Mouse (Mus musculus): ENCODE measurements at regions not wholly inside any gene's neighbourhood (a gene's known extent, or its start where the extent isn't known, plus 50 kb on each side); places are given as distances from the start of the nearest gene placed in this dataset.

DNA sequence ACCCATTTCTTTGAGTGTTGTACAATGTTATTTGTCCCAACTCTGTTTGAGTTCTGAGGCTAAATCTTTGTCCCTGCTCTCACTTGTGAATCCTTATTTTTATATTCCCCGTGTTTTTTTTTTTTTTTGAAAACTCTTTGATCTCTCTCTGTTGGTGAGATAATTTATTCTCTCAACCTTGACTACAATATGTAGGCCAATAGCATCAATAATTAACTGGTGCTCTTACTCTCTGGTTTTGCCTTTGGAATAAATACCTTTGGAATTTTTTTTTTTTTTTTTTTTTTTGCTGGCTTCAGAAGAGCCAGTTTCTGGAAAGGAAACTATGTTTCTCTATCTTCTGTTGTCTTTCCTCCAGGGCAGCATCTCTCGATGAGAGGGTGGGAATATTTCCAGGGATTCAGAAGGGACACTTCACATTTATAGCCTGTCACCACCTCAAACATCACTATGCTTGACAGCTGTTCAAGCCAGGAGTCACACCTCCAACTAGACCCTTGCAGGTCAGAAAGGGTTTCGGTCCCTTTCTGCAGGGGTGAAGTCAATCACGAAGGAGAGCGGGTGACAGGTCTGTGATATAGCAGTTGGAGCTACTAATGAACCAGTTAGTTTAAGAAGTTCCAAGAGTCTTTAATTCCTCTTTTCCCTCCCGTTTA is 330.9 kb upstream of the Fam241a start:
- in situ Hi-C loops (cut with MboI, MseI): no loop called here

DNA sequence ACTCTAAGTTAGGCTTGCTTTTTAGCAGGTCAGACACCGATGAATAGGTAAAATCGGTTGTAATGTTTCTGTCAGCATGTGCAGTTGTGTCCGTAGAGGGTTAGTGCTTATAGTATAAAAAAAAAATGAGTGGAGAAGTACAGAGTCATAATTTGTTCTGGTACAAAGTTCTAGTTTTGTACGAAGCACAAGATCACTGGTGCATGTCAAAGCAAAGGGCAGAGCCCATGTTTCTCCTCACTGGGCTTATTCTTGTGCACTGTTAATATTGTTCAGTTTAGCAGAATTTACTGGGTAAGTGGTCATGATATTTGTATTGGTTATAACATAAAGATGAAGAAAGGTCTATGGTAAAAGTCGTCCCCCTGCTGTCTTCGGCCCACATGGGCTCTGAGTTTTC is 330.4 kb upstream of the Fam241a start:
- in situ Hi-C loops (cut with MboI, MseI): no loop called here

DNA sequence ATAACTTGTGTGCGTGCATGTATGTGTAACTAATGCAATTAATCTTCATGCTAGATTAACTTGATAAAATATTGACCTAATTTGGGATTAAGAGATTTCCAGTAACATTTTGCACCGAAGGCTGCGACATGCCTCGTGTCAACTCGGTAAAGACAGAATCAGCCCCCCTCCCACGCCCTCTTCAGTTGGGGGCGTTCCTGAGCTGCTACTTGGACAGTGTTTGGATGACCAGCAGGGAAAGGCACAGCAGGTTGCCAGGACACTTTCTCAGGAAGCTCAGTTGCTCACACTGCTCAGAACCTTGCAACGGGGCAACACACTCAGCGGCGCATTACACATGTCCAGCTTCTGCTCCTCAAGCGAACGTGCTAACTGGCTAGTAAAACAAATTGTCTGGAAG is 326.2 kb upstream of the Fam241a start:
- in situ Hi-C loops (cut with MboI, MseI): no loop called here

DNA sequence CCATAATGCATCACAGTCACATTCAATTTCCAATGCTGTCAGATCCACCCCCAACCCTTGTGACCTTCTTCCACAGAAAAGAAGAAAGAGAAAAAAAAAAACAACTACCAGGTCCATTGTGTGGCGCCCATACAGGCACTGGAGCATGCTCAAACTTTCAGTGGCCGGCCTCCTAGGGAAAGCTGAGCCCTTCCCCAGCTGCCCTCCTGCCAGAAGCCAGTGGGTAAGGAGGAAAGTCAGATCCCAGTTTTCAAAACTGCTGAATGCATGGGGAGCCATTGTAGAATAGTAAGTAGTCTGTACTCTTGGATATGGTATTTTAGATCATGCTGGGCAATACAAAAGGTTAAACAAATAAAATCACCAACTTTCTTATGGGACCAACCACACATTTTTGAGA is 325.5 kb upstream of the Fam241a start:
- in situ Hi-C loops (cut with MboI, MseI): no loop called here

DNA sequence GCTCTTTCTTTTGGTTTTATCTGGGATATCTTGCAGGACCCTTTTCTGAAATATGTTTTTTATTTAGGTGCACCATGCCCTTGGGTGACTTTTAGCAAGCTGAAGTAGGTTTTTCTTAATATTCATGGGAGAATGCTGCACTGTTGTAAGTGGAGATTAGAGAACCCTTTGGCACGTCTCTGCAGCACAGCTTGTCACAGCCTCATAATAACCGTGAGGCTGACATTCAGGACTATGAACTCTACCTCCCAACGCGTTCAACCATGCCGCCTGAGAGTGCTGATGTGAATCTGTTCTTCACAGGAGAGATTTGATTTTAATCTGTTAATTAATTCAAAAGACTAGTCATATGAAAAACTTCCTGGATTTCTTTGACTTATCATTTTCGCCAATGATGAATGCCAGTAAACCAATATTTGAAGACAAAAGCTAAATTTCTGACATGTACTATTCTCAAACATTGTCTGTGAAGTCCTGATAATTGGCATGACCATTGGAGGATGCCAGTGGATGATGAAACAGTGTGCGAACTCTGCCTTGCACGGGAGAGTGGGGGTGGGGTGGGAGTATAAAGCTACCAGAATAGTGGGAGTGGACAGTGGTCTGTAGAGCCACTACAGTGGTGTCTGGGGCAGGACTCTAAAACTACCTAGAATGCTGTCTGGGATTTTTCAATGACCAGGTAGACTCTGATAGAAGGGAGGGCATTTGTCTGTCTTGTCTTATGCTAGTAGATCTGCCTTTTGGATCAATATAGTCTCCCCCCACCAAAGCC is 324.8 kb upstream of the Fam241a start:
- in situ Hi-C loops (cut with MboI, MseI): no loop called here

DNA sequence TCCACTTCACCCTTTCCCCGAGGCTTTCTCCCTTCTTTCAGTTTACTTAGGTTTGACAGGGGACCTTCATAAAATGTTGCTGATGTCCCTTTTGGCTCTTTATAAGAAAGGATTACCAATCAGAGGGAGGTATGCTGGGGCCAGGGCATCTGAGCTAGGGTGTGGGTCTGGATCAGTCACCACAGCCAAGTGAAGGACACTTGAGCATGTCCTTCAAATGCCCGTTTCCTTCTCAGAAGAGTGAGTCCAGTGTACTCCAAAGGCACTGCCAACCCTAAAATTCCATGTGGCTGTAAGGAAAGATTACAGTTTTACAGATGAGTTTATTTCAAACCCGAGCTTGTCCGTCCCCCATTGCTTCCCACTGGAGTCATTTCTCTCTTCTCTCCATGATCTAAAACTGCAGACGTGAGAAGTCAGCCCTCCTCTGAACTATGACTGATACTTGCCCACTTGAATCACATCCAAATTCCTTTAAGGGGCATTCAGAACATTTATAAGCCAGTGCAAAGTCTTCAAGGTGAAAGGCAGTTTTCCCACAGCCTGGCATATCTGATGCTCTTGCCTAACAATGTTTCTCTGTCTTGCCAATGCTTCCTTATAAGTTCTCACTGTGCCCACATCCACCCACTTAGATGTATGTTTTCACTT is 321.8 kb upstream of the Fam241a start:
- in situ Hi-C loops (cut with MboI, MseI): no loop called here

DNA sequence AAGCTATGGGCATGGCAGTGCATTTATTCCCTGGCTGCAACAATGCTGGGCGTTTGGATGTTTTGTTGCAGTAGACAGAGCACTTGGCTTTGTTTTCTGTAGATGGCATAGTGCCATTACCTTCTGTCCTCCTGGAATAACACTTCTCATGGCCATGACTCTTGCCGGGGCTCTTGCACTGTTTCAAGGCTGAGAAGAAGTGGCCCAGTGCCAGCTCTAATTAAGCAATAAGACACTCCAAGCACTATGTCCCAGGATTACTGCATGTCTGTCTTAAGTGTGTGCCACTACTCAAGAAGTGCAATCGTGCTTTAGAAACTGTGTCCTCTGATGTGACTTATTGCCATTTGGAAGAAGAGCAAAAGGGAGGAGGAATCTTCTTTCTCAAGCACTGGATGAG is 316.1 kb upstream of the Fam241a start:
- in situ Hi-C loops (cut with MboI, MseI): no loop called here

DNA sequence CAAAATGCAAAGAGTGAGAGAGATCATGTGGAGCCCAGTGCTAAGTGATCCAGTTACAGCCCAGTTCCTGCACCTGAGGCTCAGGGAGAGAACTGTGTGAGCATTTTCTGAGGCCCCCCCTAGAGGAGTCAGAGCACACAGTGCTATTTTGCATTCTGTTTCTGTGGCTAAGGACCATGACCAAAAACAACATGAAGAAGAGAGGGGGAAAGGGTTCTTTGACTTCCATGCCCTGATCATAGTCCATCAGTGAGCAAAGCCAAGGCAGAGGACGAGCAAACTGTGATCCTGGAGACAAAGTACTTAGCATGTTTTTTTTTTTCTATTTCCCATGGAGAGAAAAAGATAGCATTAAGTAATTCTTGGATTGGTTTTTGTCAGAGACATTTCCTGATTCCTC is 314.5 kb upstream of the Fam241a start:
- in situ Hi-C loops (cut with MboI, MseI): no loop called here

DNA sequence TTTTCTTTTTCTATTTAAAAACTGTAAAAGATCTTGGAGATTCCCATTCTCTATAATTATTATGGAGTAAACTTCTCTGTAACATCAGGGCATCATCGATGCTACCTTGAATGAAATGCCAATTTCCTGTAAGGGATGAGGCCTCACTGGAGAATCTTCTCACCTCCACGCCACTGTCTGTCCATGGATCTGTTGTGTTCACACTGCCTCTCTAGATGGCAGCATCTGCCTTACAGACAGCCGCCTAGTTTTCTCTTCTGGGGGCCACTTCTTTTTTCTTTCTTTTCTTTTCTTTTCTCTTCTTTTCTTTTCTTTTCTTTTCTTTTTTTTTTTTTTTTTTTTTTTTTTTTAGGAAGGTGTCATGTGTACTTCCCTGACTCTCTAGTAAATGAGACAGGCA is 310.8 kb upstream of the Fam241a start:
- in situ Hi-C loops (cut with MboI, MseI): no loop called here

DNA sequence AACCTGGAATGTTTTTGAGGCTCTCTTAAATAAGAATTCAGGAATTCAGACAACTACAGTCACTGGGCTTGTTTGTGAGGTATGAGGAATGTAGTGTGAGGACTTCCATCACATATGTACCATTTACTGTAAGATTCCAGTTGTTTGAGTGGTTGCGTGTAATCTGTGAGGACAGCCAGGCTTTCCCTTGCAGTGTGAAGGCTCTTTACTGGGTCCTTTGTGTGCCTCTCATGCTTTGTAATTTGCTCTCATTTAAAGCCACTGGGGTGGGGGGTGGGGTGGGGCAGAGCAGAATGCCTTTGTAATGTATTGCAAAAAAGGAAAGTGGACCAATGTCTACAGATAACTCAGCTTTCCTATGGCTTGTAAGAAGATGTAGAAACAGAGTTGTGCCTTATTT is 310.4 kb upstream of the Fam241a start:
- in situ Hi-C loops (cut with MboI, MseI): no loop called here

DNA sequence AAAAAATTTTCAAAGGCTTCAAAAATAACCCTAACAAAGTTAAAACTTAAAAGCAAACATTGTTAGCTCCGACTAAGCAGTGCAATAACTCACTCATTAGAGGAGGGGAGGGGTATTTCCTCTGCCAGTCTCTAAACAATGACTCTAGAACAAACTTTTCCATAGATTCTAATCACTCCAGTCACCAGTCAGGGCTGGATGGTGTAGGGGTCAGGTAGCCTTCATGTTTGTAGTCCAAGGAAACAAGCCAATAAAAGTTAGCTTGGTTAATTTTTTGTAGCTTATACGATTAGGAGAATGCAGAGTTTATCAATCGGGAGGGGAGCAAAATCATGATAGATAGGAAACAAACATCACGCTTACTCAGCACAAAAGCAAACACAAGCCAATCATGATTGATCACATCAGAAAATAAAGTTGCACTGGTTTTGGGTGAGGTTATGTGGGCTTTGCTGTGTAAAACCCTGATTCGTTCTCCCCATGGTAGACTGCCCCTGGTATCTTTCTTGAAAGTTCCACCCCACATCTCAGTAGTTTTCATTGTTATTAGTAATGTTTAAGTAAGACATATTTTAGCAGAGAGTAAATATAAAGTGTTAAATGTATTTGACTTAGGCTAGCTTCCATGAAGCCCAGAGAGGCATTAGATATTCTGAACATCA is 304.6 kb upstream of the Fam241a start:
- in situ Hi-C loops (cut with MboI, MseI): no loop called here

DNA sequence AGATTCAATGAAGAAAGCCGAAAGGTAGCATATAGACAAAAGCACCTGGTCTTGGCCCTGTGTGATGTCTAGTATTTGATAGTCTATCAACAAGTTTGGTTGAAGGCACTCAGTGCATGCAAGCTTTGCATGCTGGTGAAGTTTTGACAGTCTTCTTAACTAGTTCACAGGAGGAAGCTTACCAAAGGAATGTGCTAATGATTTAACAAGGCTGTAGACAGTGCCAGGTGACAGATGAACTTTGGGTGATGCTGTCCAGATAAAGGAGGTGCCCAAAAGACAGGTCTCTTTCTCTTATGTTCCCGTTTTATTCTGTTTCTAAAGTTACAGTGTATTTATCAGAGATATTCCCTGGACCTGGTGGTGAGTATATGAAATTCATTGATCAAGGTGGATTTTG is 303.3 kb upstream of the Fam241a start:
- in situ Hi-C loops (cut with MboI, MseI): no loop called here

DNA sequence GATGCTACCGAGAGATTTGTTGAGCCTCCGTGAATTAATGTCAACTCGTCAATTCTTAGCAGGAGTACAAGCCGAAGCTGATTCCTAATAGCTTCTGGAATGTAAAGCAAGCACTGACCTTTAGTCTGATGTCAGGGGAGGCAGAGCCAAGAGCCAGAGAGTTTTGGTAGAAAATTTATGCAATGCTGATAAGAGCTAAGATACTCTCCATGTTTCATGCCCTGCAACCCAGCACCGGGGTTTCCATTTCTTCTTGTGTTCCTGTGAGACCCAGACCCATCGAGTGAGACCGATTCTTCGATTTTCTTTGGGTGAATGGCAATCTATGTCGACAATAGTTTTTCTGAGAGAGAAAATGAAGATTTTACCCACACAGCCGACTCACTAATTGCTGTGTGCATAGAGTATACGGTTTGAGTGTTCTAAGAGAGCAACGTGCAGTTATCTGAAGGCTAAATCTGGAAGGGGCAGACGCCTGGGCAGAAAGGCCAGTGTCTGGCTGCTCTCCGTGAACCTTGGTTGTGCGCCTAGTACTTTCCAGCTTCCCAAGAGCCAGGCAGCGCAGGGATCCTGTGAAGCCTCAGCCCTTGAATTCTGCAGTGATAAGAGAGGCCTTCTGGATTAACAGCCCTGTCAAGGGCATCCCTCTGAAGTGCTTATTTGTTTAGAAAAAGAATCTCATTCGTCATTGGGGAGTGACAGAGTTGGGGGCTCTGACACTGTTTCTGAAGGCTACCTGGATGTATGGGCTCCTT is 296.1 kb upstream of the Fam241a start:
- in situ Hi-C loops (cut with MboI, MseI): no loop called here

DNA sequence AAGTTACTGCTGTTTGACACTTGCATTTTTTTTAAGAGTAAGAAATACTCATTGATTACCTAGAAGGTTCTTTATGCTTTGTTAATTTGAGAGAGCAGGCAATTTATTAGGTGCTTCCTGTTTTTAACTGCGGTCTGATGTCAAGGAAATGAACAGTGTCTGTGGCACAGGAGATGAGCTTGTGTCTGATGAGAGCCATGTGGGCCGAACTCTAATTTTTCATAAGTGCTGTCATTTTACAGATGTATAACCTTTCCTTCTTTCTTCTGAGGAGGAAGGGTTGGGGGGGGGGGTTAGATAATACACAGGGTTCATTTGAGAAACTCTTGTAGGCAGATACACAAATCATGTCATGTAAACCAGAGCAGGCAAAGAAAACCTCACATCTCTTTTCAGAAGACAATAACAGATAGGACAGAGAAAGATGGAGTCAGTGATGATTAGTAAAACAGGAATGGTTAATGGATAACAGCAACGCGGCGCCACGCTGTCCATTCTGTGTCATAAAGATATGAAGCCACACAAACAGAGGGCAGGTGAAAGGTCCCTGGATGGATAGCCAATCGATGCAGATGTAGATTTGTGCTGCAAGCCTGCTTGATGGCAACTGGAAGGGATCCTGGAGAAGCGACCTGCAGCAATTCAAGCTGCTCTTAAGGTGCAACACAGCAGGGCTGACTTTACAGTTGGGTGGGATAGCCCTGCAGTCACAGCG is 291.4 kb upstream of the Fam241a start:
- in situ Hi-C loops (cut with MboI, MseI): loop anchor here (10.0 kb wide), 1 partner anchor 1587 kb away; no protein-coding TSS in a partner anchor

DNA sequence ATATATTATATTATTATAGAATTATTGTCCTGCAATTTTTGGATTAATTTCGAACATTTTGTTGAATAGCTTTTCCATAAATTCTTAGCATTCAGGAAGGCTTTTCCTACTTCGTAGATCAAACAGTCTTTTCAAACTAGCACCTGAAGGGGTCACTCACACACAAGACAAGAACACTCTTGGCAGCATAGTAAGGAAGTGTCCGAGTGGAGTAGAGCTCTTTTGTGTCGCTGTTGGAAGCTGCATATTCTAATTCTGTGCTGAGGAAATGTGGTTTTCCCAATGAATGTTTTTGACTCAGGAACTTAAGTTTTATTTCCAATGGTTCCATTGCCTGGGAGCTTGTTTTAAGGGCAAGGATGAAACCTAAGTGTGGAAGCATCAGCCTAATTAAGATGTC is 290.2 kb upstream of the Fam241a start:
- in situ Hi-C loops (cut with MboI, MseI): loop anchor here (10.0 kb wide), 1 partner anchor 1589 kb away; no protein-coding TSS in a partner anchor

DNA sequence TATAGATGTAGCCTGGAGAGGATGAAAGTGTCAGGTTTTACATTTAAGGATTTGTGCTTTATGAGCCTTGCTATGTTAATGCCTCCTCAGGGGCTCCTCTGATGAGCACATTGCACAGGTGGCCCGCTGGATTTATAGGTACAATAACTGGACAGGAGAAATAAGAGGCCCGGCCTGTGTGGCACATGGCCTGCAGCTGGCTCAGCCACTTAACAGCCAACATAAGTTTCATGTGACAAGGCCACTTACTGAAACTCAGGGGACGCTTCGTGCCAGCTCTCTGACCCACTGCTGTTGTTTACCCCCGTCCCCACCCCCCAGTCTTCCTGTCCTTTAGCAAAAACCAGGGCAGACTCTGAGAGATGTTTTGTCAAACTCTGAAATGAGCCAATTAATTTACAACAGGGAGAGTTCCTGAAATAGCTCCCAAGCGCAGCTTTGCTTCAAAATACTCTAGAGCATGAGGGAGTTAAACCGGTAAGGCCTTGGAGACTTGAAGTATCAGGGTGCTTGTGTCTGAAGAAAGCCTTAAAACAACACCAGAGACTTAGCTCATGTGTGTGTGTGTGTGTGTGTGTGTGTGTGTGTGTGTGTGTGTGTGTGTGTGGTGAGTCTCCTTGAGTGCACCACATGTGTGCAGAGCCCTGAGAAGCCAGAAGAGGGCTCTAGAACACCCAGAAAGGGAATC is 285.2 kb upstream of the Fam241a start:
- in situ Hi-C loops (cut with MboI, MseI): loop anchor here (10.0 kb wide), 1 partner anchor 1593 kb away; no protein-coding TSS in a partner anchor

DNA sequence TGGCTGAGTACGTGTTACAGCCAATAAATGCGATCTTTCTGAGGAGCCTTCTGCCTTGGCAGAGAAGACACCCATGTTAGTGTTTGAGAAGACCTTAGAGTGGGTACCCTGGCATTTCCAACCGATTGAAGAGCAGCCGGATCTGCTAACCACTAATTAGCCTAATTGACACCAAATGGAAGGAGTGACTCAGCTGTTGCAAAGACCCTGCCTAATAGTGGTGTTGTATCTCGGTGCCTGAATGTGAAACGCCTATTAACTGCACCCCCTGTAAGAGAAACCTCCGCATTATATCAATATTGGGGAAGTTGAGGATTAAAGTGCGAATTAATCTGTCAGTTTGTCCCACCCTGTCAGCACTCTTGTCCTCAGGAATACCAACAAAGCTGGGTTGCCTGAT is 253.1 kb upstream of the Fam241a start:
- in situ Hi-C loops (cut with MboI, MseI): no loop called here

DNA sequence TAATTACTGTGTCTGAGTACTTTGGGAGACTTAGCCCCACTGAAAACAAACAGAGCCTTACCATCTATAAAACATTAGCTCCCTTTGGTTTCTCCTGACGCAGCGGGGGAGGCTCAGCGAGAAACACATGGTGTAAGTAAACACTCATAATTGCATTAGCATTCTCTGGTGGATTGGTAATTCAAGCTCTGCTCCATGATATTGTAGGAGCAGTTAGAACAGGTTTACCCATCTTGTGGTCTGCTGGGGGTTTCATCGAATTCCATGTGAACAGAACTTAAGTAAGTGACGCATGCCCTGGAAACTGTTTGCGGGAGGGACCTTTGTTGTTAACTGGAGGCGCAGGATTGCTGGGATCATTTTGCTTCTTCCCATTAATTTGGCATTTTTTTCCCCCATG is 249.2 kb upstream of the Fam241a start:
- in situ Hi-C loops (cut with MboI, MseI): no loop called here

DNA sequence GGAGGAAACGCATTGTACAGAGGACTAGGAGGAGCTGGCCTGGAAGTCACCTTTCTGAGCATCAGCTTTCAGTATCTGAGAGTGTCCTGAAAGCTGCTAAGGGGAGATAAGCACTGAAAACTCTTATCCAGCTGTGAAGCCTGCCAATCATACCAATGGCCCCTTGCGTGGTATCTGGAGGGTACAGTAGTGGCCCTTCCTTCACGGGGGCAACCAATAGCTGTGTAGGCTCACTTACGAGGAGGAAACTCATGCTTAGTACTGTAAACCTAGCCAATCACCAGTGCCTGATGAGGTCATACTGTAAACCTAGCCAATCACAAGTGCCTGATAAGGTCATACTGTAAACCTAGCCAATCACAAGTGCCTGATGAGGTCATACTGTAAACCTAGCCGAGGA is 231.7 kb upstream of the Fam241a start:
- in situ Hi-C loops (cut with MboI, MseI): loop anchor here (10.0 kb wide), 1 partner anchor 583 kb away; no protein-coding TSS in a partner anchor

DNA sequence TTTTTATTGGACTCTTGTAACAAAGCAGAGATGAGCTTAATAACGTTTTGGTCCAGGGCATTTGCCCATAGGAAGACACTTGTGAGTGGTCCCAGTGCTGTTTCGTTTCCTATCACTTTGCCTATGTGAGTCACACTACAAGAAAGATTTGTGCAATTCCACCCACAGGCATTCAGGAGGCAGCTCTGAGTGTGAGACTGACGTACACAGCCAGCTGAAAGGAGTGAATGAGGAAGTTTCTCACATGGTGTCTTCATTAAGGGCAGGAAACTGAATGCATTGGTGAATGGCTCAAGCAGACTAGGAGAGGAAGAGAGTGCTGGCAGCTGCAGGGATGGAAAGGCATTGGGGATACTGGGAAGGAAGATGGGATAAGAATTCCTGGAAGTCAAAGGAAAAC is 230.5 kb upstream of the Fam241a start:
- in situ Hi-C loops (cut with MboI, MseI): loop anchor here (10.0 kb wide), 1 partner anchor 582 kb away; no protein-coding TSS in a partner anchor

All from T-helper 1 cell (primary cell).